Mouse (Mus musculus): Measurements from ENCODE around the gene Ofcc1. TPM values are rescaled to one million over a fixed set of nuclear protein-coding genes. Genes with fewer than 3 reads are reported as not detected.

Gene Ofcc1
- polyA plus RNA-seq, 1 experiment from 2014 or later: not detected

DNA sequence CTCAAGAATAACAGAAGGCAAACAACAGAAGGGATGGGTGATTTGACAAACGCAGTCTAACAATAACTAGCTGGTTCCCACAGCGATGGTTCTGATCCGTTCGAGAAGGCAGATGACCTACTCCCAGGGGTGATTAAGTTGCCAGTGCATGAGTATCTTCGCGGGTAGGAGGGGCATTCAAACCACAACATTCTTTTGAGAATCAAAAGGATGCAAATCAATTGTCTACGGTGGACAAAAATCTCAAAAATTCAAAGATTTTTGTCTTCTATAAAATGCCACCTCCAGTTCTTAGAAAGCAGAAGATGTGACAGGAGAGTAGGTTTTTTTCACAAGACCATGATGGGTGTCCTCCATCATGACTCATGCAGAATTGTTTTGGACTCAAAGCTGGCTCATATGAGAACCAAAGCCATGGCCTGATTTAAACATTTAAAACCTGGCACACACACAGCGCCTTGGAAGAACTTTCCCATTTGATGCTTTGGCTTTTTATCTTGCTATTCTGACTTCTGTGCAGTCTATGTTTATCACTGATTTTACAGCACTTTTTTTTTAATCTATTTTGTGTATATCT is 338.0 kb downstream of the Ofcc1 start:
- ATAC-seq (replicated peaks; ENCODE audit: low FRiP score, low TSS enrichment, low read depth) (no peak), DNase-seq (ENCODE audit: low spot score) (no peak)
- Histone ChIP-seq H3K9me3 (ENCODE audit: control insufficient read depth, low read length) (no peaks in the 10 kb centered on the region), H3K9ac (ENCODE audit: low read length) (no peak overlapping the region), H3K4me2 (ENCODE audit: low read length) (no peak overlapping the region), H3K4me1 (replicated peaks; ENCODE audit: control insufficient read depth, insufficient read depth, low read length) (no peaks in the 10 kb centered on the region), H3K27me3 (replicated peaks; ENCODE audit: control insufficient read depth, insufficient read depth, low read length) (no peaks in the 10 kb centered on the region), H3K27ac (ENCODE audit: low read depth) (no peak overlapping the region), H3K36me3 (ENCODE audit: control insufficient read depth, insufficient read depth, low read length) (no peaks in the 10 kb centered on the region), H3K4me3 (ENCODE audit: low read depth, low read length) (no peak overlapping the region)
- 88% methylated on average over 8 of the region's 8 CpGs for WGBS

- H3K27ac ChIP-seq (ENCODE audit: low read depth): no peak overlapping the region
- H3K4me1 ChIP-seq (replicated peaks; ENCODE audit: control insufficient read depth, insufficient read depth, low read length): no peaks in the 10 kb centered on the region
- H3K4me3 ChIP-seq (ENCODE audit: low read depth, low read length): no peak overlapping the region
- DNase-seq (ENCODE audit: low spot score): no peak
- no peak overlapping the region for H3K9ac ChIP-seq (ENCODE audit: low read length)
- no peak for ATAC-seq (replicated peaks; ENCODE audit: low FRiP score, low TSS enrichment, low read depth)
- H3K9me3 ChIP-seq (ENCODE audit: control insufficient read depth, low read length): no peaks in the 10 kb centered on the region
- 70% methylated on average over 1 of the region's 1 CpGs for WGBS
- no peak overlapping the region for H3K4me2 ChIP-seq (ENCODE audit: low read length)
- no peaks in the 10 kb centered on the region for H3K36me3 ChIP-seq (ENCODE audit: control insufficient read depth, insufficient read depth, low read length)
- no peaks in the 10 kb centered on the region for H3K27me3 ChIP-seq (replicated peaks; ENCODE audit: control insufficient read depth, insufficient read depth, low read length)
Measured at GRCm38 (mm10) chr13:40022609-40023008, 338.6 kb downstream of the Ofcc1 start.

DNA sequence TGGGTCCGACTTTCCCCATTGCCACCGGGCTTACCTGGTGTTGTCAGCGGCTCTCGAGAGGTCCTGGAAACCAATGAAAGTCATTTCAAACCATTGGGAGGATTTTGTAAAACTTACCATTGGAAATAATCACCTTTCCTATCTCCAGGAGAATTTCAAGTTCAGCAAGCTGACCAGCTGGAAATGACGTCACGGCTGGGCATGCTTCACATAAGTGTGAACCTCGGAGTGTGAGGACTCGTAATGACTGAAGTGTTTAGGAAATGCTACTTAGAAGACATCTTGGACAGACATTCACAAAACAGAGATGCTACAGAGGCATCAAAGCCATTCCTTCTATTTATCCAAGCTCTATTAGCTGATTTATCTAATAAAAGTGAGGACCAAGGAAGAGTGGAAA is 361.0 kb downstream of the Ofcc1 start:
- WGBS: 90% methylated on average over 8 of the region's 8 CpGs

GRCm38 (mm10) chr13:39997901-39998300 is 363.3 kb downstream of the Ofcc1 start:
- no peaks in the 10 kb centered on the region for H3K9me3 ChIP-seq (ENCODE audit: control insufficient read depth, low read length)
- no peaks in the 10 kb centered on the region for H3K4me1 ChIP-seq (replicated peaks; ENCODE audit: control insufficient read depth, insufficient read depth, low read length)
- no peak overlapping the region for H3K4me3 ChIP-seq (ENCODE audit: low read depth, low read length)
- no peak overlapping the region for H3K9ac ChIP-seq (ENCODE audit: low read length)
- no peak for DNase-seq (ENCODE audit: low spot score)
- H3K4me2 ChIP-seq (ENCODE audit: low read length): no peak overlapping the region
- no peaks in the 10 kb centered on the region for H3K36me3 ChIP-seq (ENCODE audit: control insufficient read depth, insufficient read depth, low read length)
- H3K27me3 ChIP-seq (replicated peaks; ENCODE audit: control insufficient read depth, insufficient read depth, low read length): no peaks in the 10 kb centered on the region
- 86% methylated on average over 4 of the region's 4 CpGs for WGBS
- H3K27ac ChIP-seq (ENCODE audit: low read depth): no peak overlapping the region
- ATAC-seq (replicated peaks; ENCODE audit: low FRiP score, low TSS enrichment, low read depth): no peak

More for the DNA sequence above, 361.0 kb downstream of the Ofcc1 start:
- H3K4me2 ChIP-seq (ENCODE audit: low read length): no peak overlapping the region
- H3K9me3 ChIP-seq (ENCODE audit: control insufficient read depth, low read length): no peaks in the 10 kb centered on the region
- DNase-seq (ENCODE audit: low spot score): no peak
- no peaks in the 10 kb centered on the region for H3K4me1 ChIP-seq (replicated peaks; ENCODE audit: control insufficient read depth, insufficient read depth, low read length)
- no peaks in the 10 kb centered on the region for H3K36me3 ChIP-seq (ENCODE audit: control insufficient read depth, insufficient read depth, low read length)
- no peak overlapping the region for H3K27ac ChIP-seq (ENCODE audit: low read depth)
- ATAC-seq (replicated peaks; ENCODE audit: low FRiP score, low TSS enrichment, low read depth): no peak
- H3K27me3 ChIP-seq (replicated peaks; ENCODE audit: control insufficient read depth, insufficient read depth, low read length): no peaks in the 10 kb centered on the region
- no peak overlapping the region for H3K4me3 ChIP-seq (ENCODE audit: low read depth, low read length)
- H3K9ac ChIP-seq (ENCODE audit: low read length): no peak overlapping the region

GRCm38 (mm10) chr13:39979294-39980061 is 381.8 kb downstream of the Ofcc1 start:
- Histone ChIP-seq H3K36me3 (ENCODE audit: control insufficient read depth, insufficient read depth, low read length) (no peaks in the 10 kb centered on the region), H3K9ac (ENCODE audit: low read length) (no peak overlapping the region), H3K4me1 (replicated peaks; ENCODE audit: control insufficient read depth, insufficient read depth, low read length) (no peaks in the 10 kb centered on the region), H3K27ac (ENCODE audit: low read depth) (no peak overlapping the region), H3K9me3 (ENCODE audit: control insufficient read depth, low read length) (no peaks in the 10 kb centered on the region), H3K4me3 (ENCODE audit: low read depth, low read length) (no peak overlapping the region), H3K4me2 (ENCODE audit: low read length) (no peak overlapping the region), H3K27me3 (replicated peaks; ENCODE audit: control insufficient read depth, insufficient read depth, low read length) (no peaks in the 10 kb centered on the region)
- 82% methylated on average over 18 of the region's 18 CpGs for WGBS
- no peak for DNase-seq (ENCODE audit: low spot score)
- no peak for ATAC-seq (replicated peaks; ENCODE audit: low FRiP score, low TSS enrichment, low read depth)

GRCm38 (mm10) chr13:39968349-39969016 is 392.8 kb downstream of the Ofcc1 start:
- 82% methylated on average over 8 of the region's 8 CpGs for WGBS
- no peak for DNase-seq (ENCODE audit: low spot score)
- H3K9ac ChIP-seq (ENCODE audit: low read length): no peak overlapping the region
- H3K9me3 ChIP-seq (ENCODE audit: control insufficient read depth, low read length): no peaks in the 10 kb centered on the region
- H3K27me3 ChIP-seq (replicated peaks; ENCODE audit: control insufficient read depth, insufficient read depth, low read length): no peaks in the 10 kb centered on the region
- H3K4me3 ChIP-seq (ENCODE audit: low read depth, low read length): no peak overlapping the region
- H3K4me2 ChIP-seq (ENCODE audit: low read length): no peak overlapping the region
- H3K4me1 ChIP-seq (replicated peaks; ENCODE audit: control insufficient read depth, insufficient read depth, low read length): no peaks in the 10 kb centered on the region
- no peaks in the 10 kb centered on the region for H3K36me3 ChIP-seq (ENCODE audit: control insufficient read depth, insufficient read depth, low read length)
- no peak for ATAC-seq (replicated peaks; ENCODE audit: low FRiP score, low TSS enrichment, low read depth)
- H3K27ac ChIP-seq (ENCODE audit: low read depth): no peak overlapping the region

DNA sequence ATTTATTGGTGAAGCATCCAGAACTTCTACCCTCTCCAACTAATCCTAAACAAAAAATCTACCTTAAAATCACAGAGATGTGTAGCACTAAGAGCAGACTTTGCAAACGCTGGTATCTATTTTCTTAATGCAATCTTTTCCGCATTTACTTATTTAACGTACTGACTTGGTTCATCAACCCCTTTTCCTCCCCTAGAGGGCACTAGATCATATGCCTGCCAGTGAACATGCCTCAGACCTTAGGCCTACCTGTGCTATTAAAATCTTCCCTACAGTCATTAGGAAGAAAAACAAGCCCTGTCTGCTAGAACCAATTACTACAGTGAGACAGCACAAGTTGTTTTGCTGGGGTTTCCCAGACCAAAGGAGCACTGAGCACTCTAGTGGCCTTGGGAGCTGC is 404.0 kb downstream of the Ofcc1 start:
- no peaks in the 10 kb centered on the region for H3K4me1 ChIP-seq (replicated peaks; ENCODE audit: control insufficient read depth, insufficient read depth, low read length)
- H3K27me3 ChIP-seq (replicated peaks; ENCODE audit: control insufficient read depth, insufficient read depth, low read length): no peaks in the 10 kb centered on the region
- H3K9ac ChIP-seq (ENCODE audit: low read length): no peak overlapping the region
- H3K27ac ChIP-seq (ENCODE audit: low read depth): no peak overlapping the region
- ATAC-seq (replicated peaks; ENCODE audit: low FRiP score, low TSS enrichment, low read depth) (no peak), DNase-seq (ENCODE audit: low spot score) (no peak)
- H3K4me3 ChIP-seq (ENCODE audit: low read depth, low read length): no peak overlapping the region
- no peaks in the 10 kb centered on the region for H3K9me3 ChIP-seq (ENCODE audit: control insufficient read depth, low read length)
- H3K4me2 ChIP-seq (ENCODE audit: low read length): no peak overlapping the region
- 70% methylated on average over 3 of the region's 3 CpGs for WGBS
- H3K36me3 ChIP-seq (ENCODE audit: control insufficient read depth, insufficient read depth, low read length): no peaks in the 10 kb centered on the region

GRCm38 (mm10) chr13:39956017-39956416 is 405.2 kb downstream of the Ofcc1 start:
- ATAC-seq (replicated peaks; ENCODE audit: low FRiP score, low TSS enrichment, low read depth) (no peak), DNase-seq (ENCODE audit: low spot score) (no peak)
- 81% methylated on average over 5 of the region's 5 CpGs for WGBS
- H3K4me2 ChIP-seq (ENCODE audit: low read length): no peak overlapping the region
- no peaks in the 10 kb centered on the region for H3K36me3 ChIP-seq (ENCODE audit: control insufficient read depth, insufficient read depth, low read length)
- H3K9ac ChIP-seq (ENCODE audit: low read length): no peak overlapping the region
- no peaks in the 10 kb centered on the region for H3K4me1 ChIP-seq (replicated peaks; ENCODE audit: control insufficient read depth, insufficient read depth, low read length)
- no peak overlapping the region for H3K4me3 ChIP-seq (ENCODE audit: low read depth, low read length)
- no peaks in the 10 kb centered on the region for H3K9me3 ChIP-seq (ENCODE audit: control insufficient read depth, low read length)
- H3K27ac ChIP-seq (ENCODE audit: low read depth): no peak overlapping the region
- no peaks in the 10 kb centered on the region for H3K27me3 ChIP-seq (replicated peaks; ENCODE audit: control insufficient read depth, insufficient read depth, low read length)

Data from intestine, embryonic 14.5 days (tissue).